Mouse (Mus musculus) ovary, adult 18-20 months (tissue): ENCODE measurements around the gene Fzd9.
"Not testable (repeated sequence)": the region's sequence is repeated elsewhere in the genome, so short reads cannot be mapped to it uniquely, and the experiment has no call there.

ENCODE experiments used
- DNase-seq: peaks from one replicate; pipeline ENCODE4 v3.0.0; 2022; ENCODE audit warnings: low spot score, mixed read lengths

Fzd9 gene

GRCm38 (mm10) chr5:135248956-135249676 lies 1.9 kb downstream of the Fzd9 start:
- DNase-seq: no peak

GRCm38 (mm10) chr5:135247337-135247736 lies 3.7 kb downstream of the Fzd9 start:
- no peak for DNase-seq

DNA sequence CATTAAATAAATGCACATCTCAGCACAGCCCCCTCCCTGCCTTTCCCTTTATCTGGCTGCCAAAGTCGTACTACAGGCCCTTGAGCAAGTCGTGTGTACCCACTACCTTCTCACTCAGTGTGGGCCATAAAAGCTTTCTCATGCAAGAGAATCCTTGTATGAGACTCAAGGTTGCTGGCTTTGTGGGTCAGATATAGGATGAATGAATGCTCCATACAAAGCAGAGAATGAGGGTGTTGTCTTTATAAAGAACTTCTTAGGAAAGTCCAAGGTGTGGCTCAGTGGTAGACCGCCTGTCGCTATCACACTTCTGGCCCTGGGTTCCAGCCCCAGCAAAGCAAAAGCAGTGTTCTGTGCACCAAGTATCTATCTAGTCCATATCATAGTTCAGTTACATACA lies 4.5 kb downstream of the Fzd9 start:
- no peak for DNase-seq

DNA sequence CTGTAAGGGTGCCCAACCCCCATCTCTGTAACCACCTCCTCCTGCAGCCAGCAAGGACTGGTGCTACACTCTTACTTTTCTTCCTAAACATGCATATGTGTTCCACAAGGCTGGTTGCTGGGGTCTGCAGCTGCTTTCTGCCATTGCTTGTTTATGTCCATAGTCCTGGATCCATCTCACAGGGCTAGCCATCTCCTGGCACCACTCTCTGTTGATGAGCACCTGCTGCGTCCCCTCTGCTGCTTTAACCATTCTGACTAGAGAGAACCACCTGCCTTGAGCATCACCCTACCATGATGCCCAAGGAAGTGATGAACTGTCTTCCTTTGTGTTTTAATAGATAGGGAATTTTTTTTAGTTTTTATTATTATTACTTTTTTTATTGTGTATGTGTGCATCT lies 7.9 kb downstream of the Fzd9 start:
- no peak for DNase-seq

GRCm38 (mm10) chr5:135242608-135243007 lies 8.4 kb downstream of the Fzd9 start:
- DNase-seq: no peak

DNA sequence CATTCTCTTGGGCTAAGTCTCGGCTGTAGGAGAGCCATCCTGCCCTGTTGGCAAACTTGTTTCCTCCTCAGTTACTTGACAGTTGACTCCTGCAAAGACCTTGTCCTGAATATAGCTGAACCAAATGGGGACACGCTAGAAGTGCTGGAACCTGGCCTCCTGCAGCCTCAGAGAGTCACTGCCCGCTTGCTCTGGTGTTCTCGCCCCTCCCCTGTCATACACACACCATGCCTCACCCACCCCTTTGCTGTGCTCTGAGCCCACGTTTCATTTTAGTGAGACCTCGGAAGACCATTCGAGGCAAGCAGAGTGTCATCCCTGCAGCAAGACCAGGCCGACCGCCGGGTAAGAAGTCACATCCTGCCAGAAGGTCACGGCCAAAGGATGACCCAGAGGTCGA lies 8.9 kb downstream of the Fzd9 start:
- no peak for DNase-seq

GRCm38 (mm10) chr5:135241474-135241873 lies 9.6 kb downstream of the Fzd9 start:
- no peak for DNase-seq

GRCm38 (mm10) chr5:135238832-135239231 lies 12.2 kb downstream of the Fzd9 start:
- DNase-seq: no peak

- no peak for DNase-seq
Observed at GRCm38 (mm10) chr5:135236571-135236970, 14.5 kb downstream of the Fzd9 start.

GRCm38 (mm10) chr5:135233166-135233920 lies 17.7 kb downstream of the Fzd9 start:
- DNase-seq: no peak

- DNase-seq: no peak
Observed at GRCm38 (mm10) chr5:135230186-135230585, 20.8 kb downstream of the Fzd9 start.

DNA sequence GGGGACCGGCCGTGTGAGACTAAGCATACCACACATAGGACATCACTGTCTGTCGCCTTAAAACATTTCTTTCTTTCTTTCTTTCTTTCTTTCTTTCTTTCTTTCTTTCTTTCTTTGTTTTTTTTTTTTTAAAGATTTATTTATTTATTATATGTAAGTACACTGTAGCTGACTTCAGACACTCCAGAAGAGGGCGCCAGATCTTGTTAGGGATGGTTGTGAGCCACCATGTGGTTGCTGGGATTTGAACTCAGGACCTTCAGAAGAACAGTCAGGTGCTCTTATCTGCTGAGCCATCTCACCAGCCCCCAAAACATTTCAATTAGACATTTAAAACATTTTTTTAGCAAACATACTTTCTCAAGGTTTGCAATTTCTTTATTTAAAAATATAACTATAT lies 25.2 kb downstream of the Fzd9 start:
- DNase-seq: not testable (repeated sequence)

DNA sequence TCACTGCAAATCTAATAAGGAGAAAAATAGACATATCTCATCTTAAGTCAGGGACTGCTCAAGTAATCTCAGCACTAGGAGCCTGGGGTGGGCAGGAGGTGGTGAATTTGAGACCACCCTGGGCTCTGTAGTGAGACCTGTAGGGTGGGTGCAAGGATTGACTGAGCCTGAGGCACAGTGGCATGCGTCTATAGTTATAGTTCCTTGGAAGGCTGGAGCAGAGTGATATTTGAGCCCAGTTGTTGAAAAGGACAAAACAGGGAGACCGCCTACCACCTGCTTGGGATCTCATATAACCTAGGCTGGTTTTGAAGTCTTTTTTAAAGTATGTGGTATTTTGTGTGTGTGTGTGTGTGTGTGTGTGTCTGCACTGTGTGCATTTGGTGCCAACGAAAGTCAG lies 26.9 kb downstream of the Fzd9 start:
- DNase-seq: no peak

DNA sequence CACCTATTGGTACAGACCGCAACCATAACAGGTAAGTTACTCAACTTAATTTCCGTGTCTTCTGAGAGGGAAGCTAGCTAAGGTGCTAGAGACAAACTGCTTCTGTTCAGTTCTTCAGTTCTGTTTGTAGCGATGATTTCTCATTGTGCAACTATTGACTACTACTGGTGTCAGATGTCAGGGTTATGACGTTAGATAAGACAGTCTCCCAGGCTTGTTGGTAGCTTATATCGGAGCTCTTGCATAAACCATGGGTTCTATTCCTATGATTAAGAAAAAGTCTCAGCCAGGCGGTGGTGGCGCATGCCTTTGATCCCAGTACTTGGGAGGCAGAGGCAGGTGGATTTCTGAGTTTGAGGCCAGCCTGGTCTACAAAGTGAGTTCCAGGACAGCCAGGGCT lies 29.0 kb downstream of the Fzd9 start:
- DNase-seq: no peak

- no peak for DNase-seq
Observed at GRCm38 (mm10) chr5:135220941-135221340, 30.1 kb downstream of the Fzd9 start.

DNA sequence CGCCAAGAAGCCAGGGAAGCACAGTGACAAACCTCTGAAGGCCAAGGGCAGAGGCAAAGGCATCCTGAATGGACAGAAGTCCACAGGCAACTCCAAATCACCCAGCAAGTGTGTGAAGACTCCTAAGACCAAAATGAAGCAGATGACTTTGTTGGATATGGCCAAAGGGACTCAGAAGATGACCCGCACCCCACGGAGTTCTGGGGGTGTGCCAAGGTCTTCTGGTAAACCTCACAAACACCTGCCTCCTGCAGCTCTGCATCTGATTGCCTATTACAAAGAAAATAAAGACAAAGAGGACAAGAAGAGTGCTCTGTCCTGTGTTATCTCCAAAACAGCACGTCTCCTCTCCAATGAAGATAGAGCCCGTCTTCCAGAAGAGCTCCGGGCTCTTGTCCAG lies 34.2 kb downstream of the Fzd9 start:
- DNase-seq: no peak

DNA sequence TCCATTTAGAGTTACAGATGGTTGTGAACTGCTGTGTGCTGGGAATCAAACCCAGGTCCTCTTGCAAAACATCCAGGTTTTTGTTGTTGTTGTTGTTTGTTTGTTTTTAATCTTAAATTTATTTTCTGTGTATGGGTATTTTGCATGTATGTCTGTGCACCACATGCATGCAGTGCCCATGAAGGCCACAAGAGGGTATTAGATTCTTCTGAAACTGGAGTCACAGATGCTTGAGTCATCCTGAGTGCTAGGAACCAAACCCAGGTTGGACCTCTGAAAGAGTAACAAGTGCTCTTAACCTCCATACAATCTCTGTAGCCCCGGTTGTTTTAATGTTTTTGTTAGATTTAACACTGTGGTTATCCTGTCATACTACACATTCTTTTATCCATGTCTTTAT lies 42.8 kb downstream of the Fzd9 start:
- no peak for DNase-seq

GRCm38 (mm10) chr5:135202763-135203162 lies 48.3 kb downstream of the Fzd9 start:
- DNase-seq: no peak
